Mouse (Mus musculus) left cerebral cortex, adult 11 months (tissue): ENCODE results near the gene Hoxc5.

Experiments used
- DNase-seq: peaks from one replicate; pipeline ENCODE4 v3.0.0; 2022; ENCODE audit warnings: low spot score

Hoxc5 gene

DNA sequence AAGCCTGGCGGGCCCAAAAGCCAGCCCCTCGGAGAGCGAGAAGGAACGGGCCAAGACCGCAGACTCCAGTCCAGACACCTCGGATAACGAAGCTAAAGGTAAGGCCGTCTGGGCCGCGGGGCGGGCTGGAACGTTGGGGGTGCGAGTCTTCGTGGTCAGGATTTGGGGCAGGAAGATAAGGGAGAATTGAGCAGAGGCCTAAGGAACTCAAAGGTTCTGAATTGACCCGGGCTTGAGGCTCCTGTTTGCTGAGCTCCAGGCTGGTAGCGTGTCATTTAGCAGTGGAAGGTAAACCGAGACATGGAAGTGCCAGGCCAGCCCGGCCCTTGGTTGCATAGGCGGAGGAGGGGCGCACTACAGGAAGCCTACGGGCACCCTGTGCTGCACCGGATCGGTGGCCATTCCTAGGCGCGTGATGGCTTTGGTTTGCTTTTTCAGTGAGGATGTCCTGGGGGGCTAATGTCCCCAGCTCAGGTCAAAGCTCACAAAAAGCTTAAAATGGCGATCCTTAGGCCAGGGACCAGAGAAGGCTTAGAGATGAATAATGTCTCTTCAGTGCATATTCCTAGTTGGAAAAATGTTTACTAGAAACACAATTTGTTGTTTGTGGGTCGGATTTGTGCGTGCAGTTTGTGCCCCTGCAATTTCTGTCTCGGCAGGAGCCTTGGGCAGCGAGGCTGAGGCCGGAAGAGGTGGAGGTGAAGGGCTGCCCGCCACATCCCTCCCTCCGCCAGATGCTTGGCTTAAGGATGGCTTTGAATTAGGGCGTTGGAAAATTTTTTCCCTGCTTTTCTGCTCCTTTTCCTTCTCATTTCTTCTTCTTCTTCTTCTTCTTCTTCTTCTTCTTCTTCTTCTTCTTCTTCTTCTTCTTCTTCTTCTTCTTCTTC, 511 bp downstream of the Hoxc5 start:
- DNase-seq = no peak

DNA sequence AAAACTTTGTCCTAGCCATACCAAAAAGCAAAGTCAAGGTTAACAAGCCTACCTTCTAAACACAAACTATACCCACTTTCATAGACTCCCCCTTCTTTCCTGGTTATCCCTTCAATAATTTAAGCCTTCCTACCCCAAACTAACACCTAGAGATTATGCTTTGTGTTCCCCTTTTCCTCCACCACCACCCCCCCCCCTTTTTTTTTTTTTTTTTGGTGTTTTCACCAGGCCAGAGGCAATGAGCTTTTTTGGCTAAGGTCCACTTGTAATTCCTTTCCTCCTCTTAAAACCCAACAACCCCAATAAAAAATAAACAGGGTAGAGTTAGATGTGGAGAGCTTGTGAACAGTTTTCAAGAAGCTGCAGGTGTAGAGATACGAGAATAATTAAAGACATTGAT, 2.1 kb downstream of the Hoxc5 start:
- DNase-seq = no peak

DNA sequence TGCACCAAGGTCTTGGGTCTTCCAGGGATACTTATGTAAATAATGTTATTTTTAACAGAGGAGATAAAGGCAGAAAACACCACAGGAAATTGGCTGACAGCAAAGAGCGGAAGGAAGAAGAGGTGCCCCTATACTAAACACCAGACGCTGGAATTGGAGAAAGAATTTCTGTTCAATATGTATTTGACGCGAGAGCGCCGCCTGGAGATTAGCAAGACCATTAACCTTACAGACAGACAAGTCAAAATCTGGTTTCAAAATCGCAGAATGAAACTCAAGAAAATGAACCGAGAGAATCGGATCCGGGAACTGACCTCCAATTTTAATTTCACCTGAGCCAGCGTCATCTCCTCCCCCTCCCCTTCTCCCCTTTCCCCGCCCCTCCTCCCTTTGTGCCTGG, 3.5 kb downstream of the Hoxc5 start:
- DNase-seq = no peak

DNA sequence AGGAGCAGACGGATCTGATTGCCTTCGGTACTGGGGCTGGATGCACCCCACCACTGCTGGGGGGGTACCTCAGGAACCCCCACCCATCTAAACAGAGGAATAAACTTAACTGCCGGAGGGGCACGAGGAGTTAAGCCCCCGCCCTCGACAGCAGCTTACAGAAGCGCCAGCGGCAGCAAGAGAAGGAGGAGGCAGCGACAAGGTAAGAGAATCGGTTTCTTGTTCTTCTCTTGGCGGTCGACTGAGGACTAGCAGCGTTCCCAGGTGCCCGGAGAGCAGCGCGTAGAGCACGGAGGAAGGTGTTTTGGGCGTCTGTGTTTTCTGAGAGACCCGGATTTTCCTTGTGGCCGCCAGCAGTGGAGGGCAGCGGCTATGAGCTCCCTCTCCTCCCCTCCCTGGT, 5.0 kb downstream of the Hoxc5 start:
- DNase-seq = no peak

DNA sequence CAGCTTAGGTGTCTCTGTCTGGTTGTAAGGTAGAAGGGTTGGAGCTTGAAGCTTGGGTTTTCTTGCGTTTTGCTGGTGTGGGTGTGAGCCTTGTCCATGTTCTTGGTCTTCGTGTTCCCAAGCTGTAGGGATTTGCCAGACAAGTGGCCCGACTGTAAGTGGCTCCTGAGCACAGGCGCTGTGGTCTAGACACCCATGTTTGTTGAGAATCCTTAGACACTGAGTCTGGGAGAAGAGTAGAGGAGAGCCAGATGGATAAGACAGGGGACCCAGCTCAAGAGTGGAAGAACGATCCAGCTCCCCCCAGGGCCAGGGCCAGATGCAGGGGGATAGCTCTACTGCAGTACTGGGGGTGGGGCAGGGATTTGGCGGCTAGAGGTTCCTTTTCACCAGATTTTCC, 5.5 kb downstream of the Hoxc5 start:
- DNase-seq = no peak

DNA sequence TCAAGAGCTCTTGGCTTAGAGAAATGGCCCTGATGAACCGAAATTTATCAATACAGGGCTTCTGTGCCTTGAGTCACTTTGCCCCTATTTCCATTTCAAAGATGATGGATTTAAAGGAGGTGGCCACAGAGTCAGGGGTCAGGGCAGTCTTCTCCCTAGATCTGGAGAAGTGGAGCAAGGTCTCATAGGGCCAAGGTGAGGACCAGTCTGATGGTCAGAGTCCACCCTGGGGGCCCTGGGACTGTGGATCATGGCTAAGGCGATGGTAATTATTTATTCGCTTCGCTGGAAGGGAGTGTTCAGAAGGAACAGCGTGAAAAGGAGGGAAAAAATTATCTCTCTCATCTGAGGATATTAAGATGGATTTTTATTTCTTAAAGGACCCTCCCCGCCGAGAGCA, 7.8 kb downstream of the Hoxc5 start:
- no peak for DNase-seq

DNA sequence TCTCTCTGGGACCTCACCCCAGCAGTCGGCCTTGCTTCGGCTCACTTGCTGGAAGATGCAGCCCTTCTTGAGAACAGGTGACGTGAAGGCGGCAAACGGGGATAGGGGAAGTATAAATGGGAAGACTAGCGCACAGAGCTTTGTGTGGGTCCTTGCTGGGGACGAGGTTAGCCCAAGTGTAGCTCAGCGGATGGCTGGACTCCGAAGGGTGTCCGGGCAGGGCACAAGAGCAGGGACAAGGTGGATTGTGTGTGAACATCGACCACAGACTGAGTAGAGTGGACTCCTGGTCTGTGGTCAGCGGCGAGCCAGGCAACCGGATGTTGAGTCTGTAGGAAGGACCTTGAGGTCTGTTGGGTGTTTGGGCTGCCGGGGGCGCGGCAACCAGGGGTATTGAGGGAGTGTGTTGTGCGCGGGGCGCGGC, 8.5 kb downstream of the Hoxc5 start:
- no peak for DNase-seq

DNA sequence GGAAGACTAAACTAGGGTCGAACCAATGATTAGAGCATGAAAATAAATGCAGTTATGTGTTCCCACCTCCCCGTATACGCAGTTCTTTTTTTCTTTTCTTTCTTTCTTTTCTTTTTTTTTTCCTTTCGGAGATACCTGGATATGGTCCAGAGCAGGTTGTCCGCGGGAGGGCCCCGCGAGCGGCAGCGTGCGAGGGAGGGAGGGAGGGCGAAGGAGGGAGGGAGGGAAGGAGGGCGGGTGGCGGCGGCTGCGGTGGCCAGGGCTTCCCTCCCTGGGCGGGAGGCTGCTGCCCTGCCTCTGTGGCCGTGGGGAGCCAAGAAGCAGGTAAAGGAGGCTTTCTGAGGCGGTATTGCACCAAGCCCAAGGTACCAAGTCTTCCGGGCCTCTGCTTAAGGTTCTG, 8.9 kb downstream of the Hoxc5 start, which contains the start of gene Hoxc9:
Gene Hoxc9, plus strand, starts transcription at position 269 of the 400 bp plus-strand sequence.
- DNase-seq = no peak

DNA sequence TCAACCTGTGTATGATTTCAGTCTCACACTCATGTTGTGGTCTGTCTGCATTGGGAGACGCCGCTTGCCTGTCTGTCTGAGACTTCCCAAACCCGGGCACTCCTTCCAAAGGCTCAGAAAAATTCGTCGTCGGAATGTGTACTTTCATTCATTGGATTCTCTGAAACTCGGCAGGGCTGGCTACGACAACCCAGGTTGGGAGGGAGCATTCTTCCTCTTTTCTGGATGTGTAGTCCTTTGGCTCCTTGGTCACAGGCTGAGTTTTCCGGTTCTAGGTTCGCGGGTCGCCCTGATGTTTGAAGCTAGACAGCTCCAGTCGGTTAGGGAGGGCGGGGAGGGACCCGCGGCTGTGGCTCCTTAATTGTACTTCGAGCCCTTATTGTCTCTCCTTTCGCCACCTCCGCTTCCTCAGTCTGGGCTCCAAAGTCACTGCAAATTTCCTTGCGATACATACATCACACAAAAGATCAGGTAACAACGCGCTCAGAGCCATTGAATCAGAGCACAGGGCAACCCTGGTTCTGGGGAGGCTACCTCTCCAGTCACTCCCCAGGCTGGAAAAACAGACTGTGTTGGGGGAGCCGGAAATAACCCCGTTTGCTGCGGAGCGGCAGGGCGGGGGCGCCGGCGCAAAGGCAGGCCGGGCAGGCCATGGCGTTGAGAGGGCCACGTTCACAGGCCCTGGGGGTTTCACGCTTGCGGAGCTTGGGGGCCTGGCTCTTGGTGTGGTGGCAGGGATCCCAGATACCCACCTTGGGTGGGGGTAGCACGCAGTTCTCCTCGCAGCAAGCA, 9.6 kb downstream of the Hoxc5 start:
- DNase-seq = no peak

DNA sequence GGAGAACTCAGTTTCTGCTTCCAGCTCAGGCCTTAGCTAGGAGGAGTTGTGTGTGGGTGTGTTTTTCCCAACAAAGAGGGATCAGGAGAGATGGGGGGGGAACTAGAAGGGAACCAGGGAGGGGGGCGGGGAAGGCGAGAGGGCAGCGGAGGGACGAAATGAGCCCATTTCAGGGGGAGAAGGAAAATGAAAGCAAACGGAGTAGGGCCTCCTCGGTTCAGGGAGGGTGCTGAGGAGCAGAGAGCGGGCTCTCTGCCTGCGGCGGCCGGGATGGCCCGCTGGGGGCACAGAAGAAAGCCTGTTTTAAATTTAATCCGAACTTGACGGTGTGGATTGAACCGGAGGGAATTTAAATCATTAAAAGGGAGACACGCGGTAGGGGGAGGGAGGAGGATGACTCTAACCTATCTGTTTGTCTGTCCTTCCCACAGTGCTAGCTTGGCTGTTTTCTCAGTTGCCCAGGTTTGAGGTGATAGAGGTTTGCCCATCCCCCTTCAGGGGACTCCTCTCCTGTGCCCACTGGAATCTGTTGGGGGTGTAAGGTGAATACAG, 10.3 kb downstream of the Hoxc5 start:
- DNase-seq = no peak

DNA sequence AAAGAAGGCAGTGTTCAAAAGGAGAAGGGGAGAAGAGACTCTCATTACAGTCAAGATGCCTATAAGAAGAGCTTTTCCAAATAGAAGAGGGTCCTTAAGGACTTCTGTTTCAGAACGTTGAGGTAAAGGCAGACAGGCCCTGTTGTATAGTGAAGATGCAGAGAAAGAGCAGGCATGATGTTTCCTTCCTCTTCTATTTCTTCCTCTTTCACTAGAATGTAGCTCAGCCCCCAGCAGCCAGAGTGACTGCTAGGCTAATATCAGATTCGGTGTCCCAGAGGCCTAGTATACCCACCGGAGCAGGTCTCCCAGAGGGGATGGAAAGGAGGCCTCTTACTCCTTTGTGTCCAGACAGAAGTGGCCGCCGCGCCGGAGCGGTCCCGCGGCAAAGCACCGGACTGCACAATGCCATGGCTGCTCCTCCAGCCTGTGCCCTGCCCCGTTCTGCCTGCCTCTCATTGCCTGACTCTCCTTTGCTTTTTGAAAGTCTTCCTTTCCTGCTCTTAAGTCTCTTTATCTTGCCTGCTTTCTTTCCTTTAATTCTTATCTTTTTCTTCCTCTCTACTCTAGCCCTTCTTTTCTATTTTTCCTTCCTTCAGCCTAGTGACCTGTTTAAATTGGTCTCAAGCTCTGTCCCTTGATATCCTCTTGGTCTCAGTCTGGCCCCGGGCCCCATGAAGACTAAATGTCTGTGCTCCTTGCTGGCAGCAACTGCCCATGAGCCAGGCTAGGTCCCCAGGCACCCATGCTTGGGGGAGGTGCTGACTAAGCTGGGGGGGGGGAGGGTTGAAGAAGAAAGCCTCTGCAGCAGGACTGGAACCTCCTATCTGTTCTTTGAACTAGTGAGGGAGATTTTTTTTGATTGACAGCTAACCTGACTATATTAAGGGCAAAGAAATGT, 11.6 kb downstream of the Hoxc5 start:
- DNase-seq = no peak

DNA sequence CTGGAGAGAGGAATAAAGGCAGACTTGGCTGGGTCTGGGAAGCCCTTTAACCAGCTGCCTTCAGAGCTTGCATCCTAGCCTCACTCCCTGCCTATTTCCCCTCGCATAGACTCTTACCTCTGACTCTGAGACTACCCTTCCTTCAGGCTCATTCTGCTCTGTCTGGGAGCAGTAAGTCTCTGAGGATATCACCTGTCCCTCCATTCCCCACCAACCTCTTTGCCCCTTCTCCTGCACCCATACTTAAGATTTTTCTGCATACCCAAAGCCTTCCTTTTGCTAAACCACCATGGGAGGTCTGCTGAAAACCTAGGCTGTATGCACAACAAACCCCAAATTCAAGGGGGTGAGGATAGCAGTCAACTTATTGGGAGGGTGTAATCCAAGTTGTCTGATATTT, 12.7 kb downstream of the Hoxc5 start:
- no peak for DNase-seq

DNA sequence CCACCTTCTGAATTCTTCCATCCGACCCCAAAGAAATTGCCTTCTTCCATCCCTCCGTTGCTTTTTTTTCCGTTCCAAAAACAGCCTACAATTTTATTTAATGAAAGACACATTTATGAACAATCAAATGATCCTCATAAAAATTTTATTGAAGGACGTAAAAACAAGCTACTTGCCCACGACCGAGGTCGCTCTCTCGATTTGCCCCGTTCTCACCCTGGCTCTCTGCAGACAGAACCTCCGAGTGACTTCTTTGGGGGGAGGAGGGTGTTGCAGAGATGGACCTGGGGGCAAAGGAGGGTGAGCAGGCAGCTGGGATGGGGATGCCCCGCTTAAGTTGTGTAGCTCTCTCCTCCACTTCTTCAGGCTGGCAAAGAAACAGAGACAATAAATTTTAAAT, 13.1 kb downstream of the Hoxc5 start:
- no peak for DNase-seq

DNA sequence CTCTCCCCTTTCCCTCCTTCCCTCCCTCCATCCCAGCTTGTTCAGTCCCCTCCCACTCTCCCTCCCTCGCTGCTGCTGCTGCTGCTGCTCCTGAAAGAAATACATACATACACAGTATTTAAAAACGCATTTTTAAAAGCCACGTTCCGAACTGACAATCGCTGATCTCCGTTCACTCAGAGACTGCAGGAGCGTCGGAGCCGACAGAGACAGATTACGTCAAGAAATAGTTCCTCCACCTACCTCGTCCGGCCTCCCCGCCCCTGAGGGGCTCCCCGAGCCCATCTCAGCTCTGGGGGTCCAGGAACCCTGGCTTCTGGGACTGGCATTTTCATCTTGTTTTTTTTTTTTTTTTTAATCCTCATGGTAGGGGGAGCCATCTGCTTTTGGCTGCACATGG, 13.7 kb downstream of the Hoxc5 start:
- no peak for DNase-seq

DNA sequence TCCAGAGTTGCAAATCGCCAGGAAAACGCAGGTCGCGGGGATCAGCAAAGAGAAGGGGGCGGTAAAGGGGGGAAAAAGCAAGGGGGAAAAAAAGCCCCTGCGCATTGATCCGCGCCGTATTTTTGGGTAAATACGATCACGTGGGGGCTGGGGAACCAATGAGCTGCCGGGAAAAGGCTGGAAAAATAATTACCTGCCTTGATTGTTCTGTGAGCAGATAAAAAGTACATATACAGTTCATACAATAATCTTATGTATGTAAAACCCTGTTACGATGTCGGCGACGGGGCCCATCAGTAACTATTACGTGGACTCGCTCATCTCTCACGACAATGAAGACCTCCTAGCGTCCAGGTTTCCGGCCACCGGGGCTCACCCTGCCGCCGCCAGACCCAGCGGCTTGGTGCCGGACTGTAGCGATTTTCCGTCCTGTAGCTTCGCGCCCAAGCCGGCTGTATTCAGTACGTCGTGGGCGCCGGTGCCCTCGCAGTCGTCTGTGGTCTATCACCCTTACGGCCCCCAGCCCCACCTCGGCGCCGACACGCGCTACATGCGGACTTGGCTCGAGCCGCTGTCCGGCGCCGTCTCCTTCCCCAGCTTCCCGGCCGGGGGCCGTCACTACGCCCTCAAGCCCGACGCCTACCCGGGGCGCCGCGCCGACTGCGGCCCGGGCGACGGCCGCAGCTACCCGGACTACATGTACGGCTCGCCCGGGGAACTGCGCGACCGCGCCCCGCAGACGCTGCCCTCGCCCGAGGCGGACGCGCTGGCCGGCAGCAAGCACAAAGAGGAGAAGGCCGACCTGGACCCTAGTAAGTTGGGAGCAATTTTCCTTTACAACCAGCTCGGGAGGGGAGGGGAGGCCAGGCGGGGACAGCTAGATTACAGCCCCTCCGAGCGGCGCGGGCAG, 14.4 kb downstream of the Hoxc5 start:
- DNase-seq = no peak

DNA sequence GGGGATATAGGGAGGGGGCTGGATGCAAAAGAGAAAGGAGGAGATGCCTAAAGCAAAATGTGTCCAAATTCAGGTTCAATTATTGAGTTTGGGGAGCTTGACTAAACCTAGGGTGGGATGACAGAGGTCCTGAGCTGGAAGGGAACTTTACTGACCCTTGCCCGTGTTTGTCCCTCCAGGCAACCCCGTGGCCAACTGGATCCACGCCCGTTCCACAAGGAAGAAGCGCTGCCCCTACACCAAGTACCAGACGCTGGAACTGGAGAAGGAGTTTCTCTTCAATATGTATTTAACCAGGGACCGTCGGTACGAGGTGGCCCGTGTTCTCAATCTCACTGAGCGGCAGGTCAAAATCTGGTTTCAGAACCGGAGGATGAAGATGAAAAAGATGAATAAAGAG, 16.5 kb downstream of the Hoxc5 start:
- no peak for DNase-seq

DNA sequence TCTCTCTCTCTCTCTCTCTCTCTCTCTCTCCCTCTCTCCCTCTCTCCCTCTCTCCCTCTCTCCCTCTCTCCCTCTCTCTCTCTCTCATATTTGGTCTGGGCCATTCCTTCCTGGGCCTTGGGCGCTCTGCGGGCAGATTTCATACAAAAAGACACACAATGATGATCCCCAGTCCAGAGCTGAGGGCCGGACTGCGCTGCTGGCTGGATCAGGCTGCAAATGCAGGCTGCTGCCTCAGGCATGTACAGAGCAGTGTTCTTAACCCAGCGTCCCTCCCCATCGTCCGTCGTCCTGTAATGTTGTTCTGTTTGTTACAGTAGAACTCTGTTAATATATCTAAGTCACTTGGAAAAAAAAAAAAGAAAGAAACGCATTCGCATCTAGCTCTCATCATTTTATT, 17.3 kb downstream of the Hoxc5 start:
- no peak for DNase-seq

DNA sequence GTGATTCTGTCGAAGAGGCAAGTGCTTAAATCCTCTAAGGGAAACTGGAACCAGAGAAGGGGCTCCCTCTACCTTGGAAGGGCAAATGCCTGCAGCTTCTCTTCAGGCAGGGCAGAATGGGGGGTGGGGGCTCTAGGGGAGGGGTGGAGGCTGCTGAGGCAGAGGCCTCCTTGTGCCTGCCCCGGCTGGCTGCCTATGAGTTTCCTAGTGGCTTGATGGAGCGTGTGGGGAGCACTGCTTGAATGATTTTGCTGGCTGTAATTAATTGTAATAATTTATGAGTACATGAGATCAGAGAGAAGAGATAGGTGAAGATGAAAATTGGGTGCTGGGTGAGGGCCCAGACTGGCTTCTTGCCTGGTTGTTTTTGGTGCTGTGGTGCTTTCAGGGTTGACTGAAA, 17.7 kb downstream of the Hoxc5 start:
- DNase-seq = no peak

DNA sequence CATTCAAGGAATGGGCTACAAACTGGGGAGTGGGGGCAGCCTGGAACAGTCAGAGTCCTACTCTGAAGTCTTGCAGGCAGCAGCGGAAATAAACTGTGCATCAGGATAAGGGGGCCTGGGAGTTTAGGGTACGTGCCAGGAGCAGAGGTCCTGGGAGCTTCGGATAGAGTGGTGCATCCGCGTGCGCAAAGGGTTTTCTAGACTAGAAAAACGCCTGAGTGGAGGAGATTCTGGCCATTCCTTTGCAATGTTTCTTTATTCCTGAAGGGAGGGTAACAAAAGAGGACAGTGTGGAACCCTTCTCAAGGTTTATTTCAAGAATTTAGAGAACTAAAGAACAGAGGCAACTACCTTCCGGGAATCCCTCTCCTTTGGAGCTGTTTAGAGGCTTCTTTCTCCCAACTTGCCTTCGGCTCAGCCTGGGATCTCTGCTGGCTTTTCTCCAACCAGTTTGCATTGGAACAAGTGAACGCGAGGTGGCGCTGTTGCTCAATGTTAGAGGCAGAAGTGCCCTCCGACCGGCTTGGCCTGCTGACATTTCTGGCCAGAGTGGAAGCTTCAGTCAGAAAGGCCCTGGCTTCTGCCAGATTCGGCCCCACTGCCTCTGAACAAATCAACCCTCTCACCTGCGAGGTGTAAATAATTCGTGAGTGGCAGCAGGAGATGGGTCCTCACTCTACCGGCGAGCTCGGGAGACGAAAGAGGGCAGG, 20.0 kb downstream of the Hoxc5 start:
- peak; percentile 72 for DNase-seq

DNA sequence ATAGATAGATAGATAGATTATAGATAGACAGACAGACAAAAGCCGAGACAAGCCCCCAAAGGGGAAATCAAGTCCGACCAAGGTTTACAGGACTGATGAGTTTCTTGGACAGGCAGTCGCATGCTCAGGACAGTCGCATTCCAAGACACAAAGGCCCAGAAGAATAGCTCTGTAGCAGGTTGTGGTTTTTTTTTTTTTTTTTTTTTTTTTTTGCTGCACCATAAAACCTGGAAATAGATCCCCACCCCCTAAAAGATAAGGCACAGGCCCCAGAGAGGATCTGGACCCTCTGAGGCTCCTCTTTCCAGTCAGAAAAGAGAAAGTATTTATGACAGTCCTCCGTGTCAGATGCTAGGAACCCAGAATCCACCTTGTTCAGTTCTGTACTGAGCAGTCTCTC, 20.8 kb downstream of the Hoxc5 start:
- DNase-seq = no peak
